Mouse (Mus musculus) CH12.LX (cell line): ENCODE measurements around the gene Etnk2. TPM values are rescaled to one million over a fixed set of nuclear protein-coding genes. Genes with fewer than 3 reads are reported as not detected.

Experiments
- DNase-seq: peaks from one replicate; pipeline ENCODE4 v3.0.0-alpha.2; 2013; ENCODE audit errors: extremely low read depth
- H3K27ac ChIP-seq: 2 replicates; pipeline ENCODE4 v1.5.1; 2012; ENCODE audit warnings: low read depth, mild to moderate bottlenecking, control low read depth, moderate library complexity; ENCODE audit not compliant: insufficient read depth
- H3K27me3 ChIP-seq: replicated peaks from 2 replicates; pipeline ENCODE3; 2012; ENCODE audit warnings: inconsistent platforms
- H3K36me3 ChIP-seq, 2 experiments: replicated peaks in 1 of 2; 2 replicates each; pipeline versions ENCODE3 to v1.6.1; 2012; ENCODE audit warnings: inconsistent platforms in 1 of 2, low read length in 1 of 2, mild to moderate bottlenecking in 1 of 2, mixed read lengths in 1 of 2, moderate library complexity in 1 of 2; ENCODE audit not compliant: control insufficient read depth in 1 of 2, insufficient read depth in 1 of 2
- H3K4me1 ChIP-seq, 2 experiments: 2 replicates each; pipeline ENCODE4 v1.6.1; 2012; ENCODE audit warnings: inconsistent platforms in 1 of 2, moderate library complexity in 1 of 2; ENCODE audit not compliant: insufficient read depth in 2 of 2, control insufficient read depth in 1 of 2
- H3K4me2 ChIP-seq: 2 replicates; pipeline ENCODE4 v1.6.1; 2012; ENCODE audit warnings: low read depth, mild to moderate bottlenecking, control low read depth; ENCODE audit not compliant: poor library complexity, insufficient read depth, severe bottlenecking
- H3K4me3 ChIP-seq, 3 experiments: fragments of 150-350 bp in 1 of 3; sonication (generic) in 1 of 3; replicated peaks in 1 of 3; 2 replicates each; pipeline versions ENCODE3 to v1.5.1; 2011 to 2012; ENCODE audit warnings: low read depth in 2 of 3, low read length in 2 of 3, mild to moderate bottlenecking in 2 of 3, moderate library complexity in 2 of 3, control low read depth in 1 of 3, improper control_type of control experiment in 1 of 3, inconsistent platforms in 1 of 3, mixed read lengths in 1 of 3; ENCODE audit not compliant: poor library complexity in 1 of 3
- H3K79me2 ChIP-seq: replicated peaks from 2 replicates; pipeline ENCODE4 v1.6.1; 2012; ENCODE audit warnings: mild to moderate bottlenecking, moderate library complexity; ENCODE audit not compliant: control insufficient read depth, poor library complexity, insufficient read depth, severe bottlenecking; ENCODE audit errors: extremely low read depth
- H3K9ac ChIP-seq: 2 replicates; pipeline ENCODE4 v1.6.1; 2012; ENCODE audit warnings: low read depth, mild to moderate bottlenecking, control low read depth, moderate library complexity; ENCODE audit not compliant: insufficient read depth
- H3K9me3 ChIP-seq: replicated peaks from 2 replicates; pipeline ENCODE3; 2012; ENCODE audit warnings: low read length, inconsistent platforms, mixed read lengths
- CTCF ChIP-seq, 2 experiments: IDR thresholded peaks in 1 of 2; conservative IDR thresholded peaks in 1 of 2; 2 replicates each; pipeline ENCODE4 v1.5.1; 2011 to 2012; ENCODE audit warnings: low read depth in 2 of 2, low read length in 2 of 2, improper control_type of control experiment in 1 of 2, inconsistent platforms in 1 of 2, mild to moderate bottlenecking in 1 of 2, moderate library complexity in 1 of 2
- E2F4 ChIP-seq: IDR thresholded peaks from 2 replicates; pipeline ENCODE4 v1.6.1; 2011; ENCODE audit warnings: low read depth, low read length, improper control_type of control experiment; ENCODE audit not compliant: insufficient replicate concordance
- EP300 ChIP-seq: IDR thresholded peaks from 2 replicates; pipeline ENCODE4 v1.6.1; 2011; ENCODE audit warnings: low read length, improper control_type of control experiment
- ETS1 ChIP-seq: conservative IDR thresholded peaks from 2 replicates; pipeline ENCODE4 v1.6.1; 2012; ENCODE audit warnings: low read depth, mild to moderate bottlenecking, inconsistent platforms, low read length, improper control_type of control experiment, moderate library complexity
- GABPA ChIP-seq: IDR thresholded peaks from 2 replicates; pipeline ENCODE4 v1.6.1; 2012; ENCODE audit warnings: low read depth, low read length, improper control_type of control experiment, inconsistent platforms; ENCODE audit not compliant: insufficient replicate concordance
- KAT2A ChIP-seq: IDR thresholded peaks from 2 replicates; pipeline ENCODE4 v1.6.1; 2012; ENCODE audit warnings: low read length, improper control_type of control experiment, inconsistent platforms; ENCODE audit not compliant: insufficient replicate concordance
- MAX ChIP-seq: IDR thresholded peaks from 2 replicates; pipeline ENCODE4 v1.6.1; 2011; ENCODE audit warnings: low read length, improper control_type of control experiment
- MAZ ChIP-seq: IDR thresholded peaks from 2 replicates; pipeline ENCODE4 v1.6.1; 2012; ENCODE audit warnings: low read depth, mild to moderate bottlenecking, inconsistent platforms, low read length, improper control_type of control experiment, moderate library complexity
- MEF2A ChIP-seq: IDR thresholded peaks from 2 replicates; pipeline ENCODE4 v1.6.1; 2014; ENCODE audit warnings: low read depth, mild to moderate bottlenecking, inconsistent platforms, low read length, improper control_type of control experiment, borderline replicate concordance
- MXI1 ChIP-seq: IDR thresholded peaks from 2 replicates; pipeline ENCODE4 v1.6.1; 2011; ENCODE audit warnings: mild to moderate bottlenecking, low read depth, low read length, improper control_type of control experiment
- MYC ChIP-seq: IDR thresholded peaks from 2 replicates; pipeline ENCODE4 v1.6.1; 2011; ENCODE audit warnings: low read depth, mild to moderate bottlenecking, improper control_type of control experiment, low read length
- NELFE ChIP-seq: IDR thresholded peaks from 2 replicates; pipeline ENCODE4 v1.6.1; 2011; ENCODE audit warnings: low read depth, low read length, improper control_type of control experiment
- NRF1 ChIP-seq: IDR thresholded peaks from 2 replicates; pipeline ENCODE4 v1.6.1; 2014; ENCODE audit warnings: low read depth, mild to moderate bottlenecking, inconsistent platforms, low read length, improper control_type of control experiment, moderate library complexity
- PAX5 ChIP-seq: IDR thresholded peaks from 2 replicates; pipeline ENCODE4 v1.6.1; 2012; ENCODE audit warnings: low read length, inconsistent platforms, mixed read lengths
- POLR2A ChIP-seq: IDR thresholded peaks from 2 replicates; pipeline ENCODE4 v1.6.1; 2011; ENCODE audit warnings: low read depth, mild to moderate bottlenecking, improper control_type of control experiment, low read length
- RCOR1 ChIP-seq: conservative IDR thresholded peaks from 2 replicates; pipeline ENCODE4 v1.6.1; 2012; ENCODE audit warnings: low read depth, mild to moderate bottlenecking, inconsistent platforms, low read length, improper control_type of control experiment
- SIN3A ChIP-seq: IDR thresholded peaks from 2 replicates; pipeline ENCODE4 v1.6.1; 2012; ENCODE audit warnings: low read length, improper control_type of control experiment, inconsistent platforms
- TCF12 ChIP-seq: IDR thresholded peaks from 2 replicates; pipeline ENCODE4 v1.6.1; 2014; ENCODE audit warnings: low read depth, mild to moderate bottlenecking, inconsistent platforms, low read length, improper control_type of control experiment
- UBTF ChIP-seq: IDR thresholded peaks from 2 replicates; pipeline ENCODE4 v1.6.1; 2012; ENCODE audit warnings: low read depth, mild to moderate bottlenecking, inconsistent platforms, low read length, improper control_type of control experiment, moderate library complexity
- USF1 ChIP-seq: IDR thresholded peaks from 2 replicates; pipeline ENCODE4 v1.6.1; 2014; ENCODE audit warnings: low read depth, mild to moderate bottlenecking, inconsistent platforms, low read length, improper control_type of control experiment
- ZC3H11A ChIP-seq: IDR thresholded peaks from 2 replicates; pipeline ENCODE4 v1.6.1; 2012; ENCODE audit warnings: low read depth, mild to moderate bottlenecking, inconsistent platforms, low read length, improper control_type of control experiment
- ZKSCAN1 ChIP-seq: IDR thresholded peaks from 2 replicates; pipeline ENCODE4 v1.6.1; 2012; ENCODE audit warnings: low read depth, inconsistent platforms, low read length, improper control_type of control experiment, borderline replicate concordance
- ZNF384 ChIP-seq: IDR thresholded peaks from 2 replicates; pipeline ENCODE4 v1.6.1; 2012; ENCODE audit warnings: low read depth, low read length, improper control_type of control experiment, inconsistent platforms
- dilution Hi-C: fragments of 300-500 bp; cut with MboI; formaldehyde crosslinking; loops from 2 replicates; pipeline ENCODE4 v1.14.3; 2020; ENCODE audit warnings: low sequenced_read_pairs; ENCODE audit not compliant: extremely low pct_unique_long_range_greater_than_20kb, extremely low pct_ligation_motif_present
- in situ Hi-C: fragments of 300-500 bp; cut with MboI; formaldehyde crosslinking; loops from 3 replicates; pipeline ENCODE4 v1.14.3; 2019; ENCODE audit warnings: low sequenced_read_pairs, low pct_ligation_motif_present, low pct_unique_long_range_greater_than_20kb, mixed read lengths
- polyA plus RNA-seq: library from polyadenylated mRNA; unstranded; fragments of >175 nt; gene quantifications from 2 replicates; pipeline ENCODE4 v1.2.1, GENCODE M21; 2012; ENCODE audit warnings: low read depth; ENCODE audit not compliant: insufficient read length
- total RNA-seq, 2 experiments: library from RNA; depleted of rRNA; stranded (reverse); fragments of 300-350 nt in 1 of 2; fragments of >200 nt in 1 of 2; gene quantifications; 2 replicates each; pipeline ENCODE4 v1.2.3; 2012 to 2014

Etnk2 gene
- total and polyA plus RNA-seq, 3 experiments = 0.30 TPM; not detected in 2

GRCm38 (mm10) chr1:133423166-133423542, 59.8 kb downstream of the Etnk2 start:
- TF ChIP-seq EP300 (no peak), ETS1 (no peak), MAX (no peak), PAX5 (no peak), KAT2A (no peak), ZKSCAN1 (no peak)
- H3K9ac ChIP-seq = no peak overlapping the region
- in situ Hi-C loops (no loop called here), dilution Hi-C loops (no loop called here)
- H3K27ac ChIP-seq = no peak overlapping the region
- peaks cover 5% of the 10 kb centered on the region in 2 experiments; a peak in 2 of 4 replicates for H3K4me1 ChIP-seq
- peaks cover 9% of the 10 kb centered on the region for H3K9me3 ChIP-seq
- no peak for DNase-seq
- peaks cover 57% of the 10 kb centered on the region for H3K27me3 ChIP-seq
- H3K4me3 ChIP-seq = no peak overlapping the region
- H3K4me2 ChIP-seq = no peak overlapping the region
- H3K79me2 ChIP-seq = no peaks in the 10 kb centered on the region
- H3K36me3 ChIP-seq = no peaks in the 10 kb centered on the region

DNA sequence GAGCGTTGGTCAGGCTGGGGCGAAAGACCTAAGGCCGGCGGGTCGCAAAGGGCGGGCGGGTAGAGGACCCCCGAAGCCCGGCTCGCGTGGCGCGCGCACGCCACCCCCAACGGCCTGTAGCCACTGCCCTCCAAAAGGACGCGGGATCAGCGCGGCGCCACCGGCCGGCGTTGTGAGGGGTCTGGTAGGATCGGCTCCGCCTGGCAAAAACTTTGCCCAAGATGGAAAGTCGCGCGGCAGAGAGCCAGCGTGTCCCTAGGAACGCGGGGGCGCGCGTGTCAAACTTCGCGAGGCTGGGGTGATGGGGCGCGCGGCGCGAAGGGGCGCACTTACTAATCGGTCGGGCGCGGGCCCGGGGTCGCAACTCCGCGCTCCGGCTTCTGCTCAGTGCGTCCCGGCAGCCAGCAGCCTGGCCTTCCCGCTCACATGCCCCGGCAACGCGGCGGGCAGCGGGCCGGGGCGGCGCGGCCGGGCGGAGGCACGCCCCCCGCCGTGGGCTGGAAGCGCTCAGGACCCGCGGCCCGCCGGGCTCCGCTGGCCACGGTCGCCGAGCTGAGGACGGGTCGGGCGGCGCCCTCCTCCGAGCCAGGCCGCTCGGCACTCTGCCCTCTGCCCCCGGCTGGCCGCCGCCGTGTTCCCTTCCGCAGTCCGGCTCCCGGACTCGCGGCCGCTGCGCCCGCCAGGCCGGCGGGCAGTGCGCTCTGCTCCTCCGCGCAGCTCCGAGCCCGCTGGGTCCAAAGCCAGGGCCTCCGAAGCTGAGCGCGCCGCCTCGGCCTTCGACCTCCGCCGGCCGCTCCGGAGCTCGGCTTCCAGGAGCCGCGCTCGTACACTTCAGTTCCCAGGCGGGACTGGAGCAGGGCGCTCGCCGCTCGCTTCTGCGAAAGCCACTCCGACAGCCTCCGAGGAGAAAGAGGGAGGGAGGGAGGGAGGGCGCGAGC, 60.4 kb downstream of the Etnk2 start, which contains the start of gene Sox13:
Gene Sox13 (minus strand): TSS at position 835 of the 938 bp plus-strand sequence.
- DNase-seq = no peak
- H3K27me3 ChIP-seq = peaks cover 58% of the 10 kb centered on the region
- no peaks in the 10 kb centered on the region for H3K36me3 ChIP-seq
- in situ Hi-C loops = no loop called here
- H3K4me1 ChIP-seq = no peaks in the 10 kb centered on the region
- TF ChIP-seq UBTF (no peak), TCF12 (no peak), ZC3H11A (no peak), MYC (no peak), ZKSCAN1 (no peak), MAX (no peak), GABPA (no peak), KAT2A (no peak), ZNF384 (no peak), SIN3A (no peak), MXI1 (no peak), CTCF (conservative IDR thresholded peaks at IDR 0.05 in 1 of 2, IDR thresholded peaks at IDR 0.05 in 1 of 2; ENCODE audit: low read depth in 2 of 2, low read length in 2 of 2) (no peak), MAZ (no peak), NELFE (no peak), MEF2A (no peak), RCOR1 (no peak), USF1 (no peak), NRF1 (no peak), E2F4 (no peak), POLR2A (no peak)
- TF ChIP-seq, all 38 proteins: peak for 0
- dilution Hi-C loops = no loop called here
- Histone ChIP-seq H3K4me3 (no peak within 1 kb of the TSS), H3K9me3 (peaks cover 13% of the 10 kb centered on the region), H3K79me2 (no peaks in the 10 kb centered on the region), H3K4me2 (no peak within 1 kb of the TSS), H3K27ac (no peak within 1 kb of the TSS), H3K9ac (no peak within 1 kb of the TSS)
